Mouse (Mus musculus) c-Kit-positive CD71-negative TER-119-negative erythroid progenitor cells, embryonic 14.5 days (primary cell): ENCODE measurements around the gene AF067061.
"Not testable (repeated sequence)": the region's sequence is repeated elsewhere in the genome, so short reads cannot be mapped to it uniquely, and the experiment has no call there.

Source experiments
- DNase-seq: peaks from one replicate; pipeline ENCODE4 v3.0.0-alpha.2; 2013; ENCODE audit warnings: low read depth

The AF067061 gene

DNA sequence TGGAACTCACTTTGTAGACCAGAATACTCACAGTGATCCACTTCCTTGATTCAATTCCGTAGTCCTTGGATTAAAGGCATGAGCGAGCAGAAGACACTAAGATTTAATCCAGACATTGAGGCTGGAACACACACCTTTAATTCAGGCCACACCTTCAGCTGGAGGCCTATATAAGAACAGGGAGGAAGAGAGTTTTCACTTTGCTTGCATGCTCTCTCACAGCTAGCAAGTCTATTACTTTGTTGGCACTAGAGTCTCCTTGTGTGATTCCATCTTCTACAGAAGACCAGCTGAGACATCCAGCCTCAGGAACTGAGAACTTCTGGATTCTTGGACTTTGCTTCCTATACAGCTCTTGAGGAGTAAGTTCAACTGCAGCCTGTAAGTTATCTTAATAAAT lies at the start of gene AF067061:
Gene AF067061, plus strand, starts transcription at position 245 of the 400 bp plus-strand sequence.
- not testable (repeated sequence) for DNase-seq

DNA sequence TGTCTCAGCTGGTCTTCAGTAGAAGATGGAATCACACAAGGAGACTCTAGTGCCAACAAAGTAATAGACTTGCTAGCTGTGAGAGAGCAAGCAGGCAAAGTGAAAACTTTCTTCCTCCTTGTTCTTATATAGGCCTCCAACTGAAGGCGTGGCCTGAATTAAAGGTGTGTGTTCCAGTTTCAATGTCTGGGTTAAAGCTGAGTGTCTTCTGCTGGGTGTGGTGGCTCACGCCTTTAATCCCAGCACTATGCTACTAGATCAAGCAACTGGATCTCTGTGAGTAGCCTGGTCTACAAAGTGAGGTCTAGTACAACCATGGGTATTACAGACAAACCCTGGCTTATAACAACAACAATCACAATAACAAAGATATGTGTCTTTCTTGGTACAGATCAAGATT lies 47.1 kb upstream of the AF067061 start, which contains the start of gene Gm21762:
Gene Gm21762, minus strand, starts transcription at position 101 of the 400 bp plus-strand sequence.
- not testable (repeated sequence) for DNase-seq

DNA sequence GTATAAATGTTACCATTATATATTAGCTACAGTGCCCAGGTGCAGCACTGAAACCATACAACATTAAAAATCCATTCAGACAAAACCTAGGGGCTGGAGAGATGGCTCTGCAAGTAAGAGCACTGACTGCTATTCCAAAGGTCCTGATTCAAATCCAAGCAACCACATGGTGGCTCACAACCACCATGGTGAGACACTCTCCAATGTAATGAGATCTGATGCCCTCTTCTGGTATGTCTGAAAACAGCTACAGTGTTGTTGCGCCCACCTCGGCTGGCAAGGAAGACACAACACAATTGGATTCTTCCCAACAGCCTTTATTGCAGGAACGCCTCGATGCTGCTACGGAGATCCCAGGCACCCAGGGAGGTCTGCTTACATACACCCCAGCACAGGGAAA lies 42.0 kb upstream of the AF067061 start:
- DNase-seq = not testable (repeated sequence)

DNA sequence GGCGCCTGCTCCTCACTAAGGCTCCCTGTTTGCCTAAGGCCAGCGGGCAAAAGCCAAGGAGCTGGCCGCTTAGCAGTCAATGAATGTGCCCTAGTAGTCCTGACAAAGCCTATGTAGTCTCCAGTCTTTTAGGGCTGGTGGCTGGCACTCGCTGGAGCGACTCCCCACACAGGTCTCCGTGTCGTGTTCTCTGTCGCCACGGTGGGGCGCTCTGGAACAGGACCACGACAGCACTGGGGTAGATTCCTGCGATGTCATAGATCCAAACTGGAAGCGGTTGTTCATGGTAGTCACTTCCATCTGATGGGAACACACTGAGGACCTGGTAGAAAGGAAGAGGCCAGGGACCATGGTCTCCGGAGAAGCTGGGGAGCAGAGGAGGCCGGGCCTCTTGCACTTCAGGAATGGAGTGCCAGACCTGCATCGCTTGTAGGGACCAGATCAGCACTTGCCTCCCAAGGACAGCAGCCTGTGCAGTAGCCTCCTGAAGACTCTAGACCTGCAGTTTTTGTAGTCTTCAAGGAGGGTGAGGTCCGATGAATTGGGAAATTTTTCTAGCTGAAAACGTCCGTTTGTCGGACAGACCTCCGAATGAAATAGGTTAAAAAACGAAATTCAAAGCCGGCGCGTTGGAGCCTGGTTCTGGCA lies 39.8 kb upstream of the AF067061 start:
- DNase-seq = not testable (repeated sequence)

DNA sequence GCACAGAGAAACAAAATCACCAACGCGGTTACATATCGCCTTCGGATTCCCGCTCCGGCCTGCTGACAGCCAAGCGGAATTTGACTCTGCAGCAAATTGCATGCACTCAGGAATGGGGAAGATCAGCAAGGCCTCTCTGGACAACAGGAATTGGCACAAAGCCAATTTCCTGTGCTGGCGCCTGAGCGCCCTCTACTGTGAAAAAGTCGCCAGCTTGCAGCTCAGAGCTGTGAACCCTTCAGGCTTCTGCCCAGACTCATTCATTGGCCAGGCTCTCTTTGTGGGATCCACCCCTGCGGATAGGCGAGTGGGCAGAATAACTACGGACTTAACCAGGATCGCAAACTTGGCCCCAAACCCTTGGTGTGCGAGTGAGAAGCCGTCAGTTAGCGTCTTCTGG lies 31.1 kb upstream of the AF067061 start:
- DNase-seq = not testable (repeated sequence)

DNA sequence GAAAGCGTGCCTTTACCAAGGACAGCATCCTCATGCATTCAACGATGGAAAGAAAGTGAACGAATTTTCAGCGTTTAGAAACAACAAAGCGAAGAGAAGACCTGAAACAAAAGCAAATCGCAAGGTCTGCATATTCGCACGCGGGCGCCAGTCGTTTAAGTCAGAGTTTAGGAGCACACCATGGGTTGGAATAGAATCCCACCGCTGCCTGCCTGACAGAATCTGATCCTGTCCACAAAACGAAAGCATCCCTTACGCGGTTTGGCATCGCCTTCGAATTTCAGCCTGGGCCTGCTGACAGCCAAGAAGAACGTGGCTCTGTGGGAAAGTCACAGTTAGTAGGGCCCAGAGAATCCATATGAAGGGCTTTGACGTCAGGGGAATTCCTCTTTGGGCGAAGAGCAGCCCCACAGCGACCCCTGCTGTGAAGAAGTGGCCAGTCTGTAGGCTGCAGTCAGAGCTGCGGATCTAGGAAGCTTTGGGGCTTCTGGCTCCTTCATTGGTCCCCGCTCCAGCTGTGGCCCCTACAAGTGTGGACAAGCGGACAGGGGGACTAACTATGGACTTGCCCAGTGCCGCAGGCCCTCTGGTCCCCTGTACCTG lies 30.4 kb upstream of the AF067061 start:
- not testable (repeated sequence) for DNase-seq

DNA sequence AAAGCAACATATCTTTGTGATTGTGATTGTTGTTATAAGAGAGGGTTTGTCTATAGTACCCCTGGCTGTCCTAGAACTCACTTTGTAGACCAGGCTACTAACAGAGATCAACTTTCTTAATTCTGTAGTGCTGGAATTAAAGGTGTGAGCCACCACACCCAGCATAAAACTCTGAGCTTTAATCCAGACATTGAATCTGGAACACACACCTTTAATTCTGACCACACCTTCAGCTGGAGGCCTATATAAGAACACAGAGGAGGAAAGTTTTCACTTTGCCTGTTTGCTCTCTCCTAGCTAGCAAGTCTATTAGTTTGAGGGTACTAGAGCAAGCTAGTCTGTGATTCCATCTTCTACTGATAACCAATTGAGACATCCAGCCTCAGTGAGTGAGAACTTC lies 24.1 kb upstream of the AF067061 start, which contains the start of gene Gm21731:
Gene Gm21731, plus strand, starts transcription at position 301 of the 400 bp plus-strand sequence.
- not testable (repeated sequence) for DNase-seq

DNA sequence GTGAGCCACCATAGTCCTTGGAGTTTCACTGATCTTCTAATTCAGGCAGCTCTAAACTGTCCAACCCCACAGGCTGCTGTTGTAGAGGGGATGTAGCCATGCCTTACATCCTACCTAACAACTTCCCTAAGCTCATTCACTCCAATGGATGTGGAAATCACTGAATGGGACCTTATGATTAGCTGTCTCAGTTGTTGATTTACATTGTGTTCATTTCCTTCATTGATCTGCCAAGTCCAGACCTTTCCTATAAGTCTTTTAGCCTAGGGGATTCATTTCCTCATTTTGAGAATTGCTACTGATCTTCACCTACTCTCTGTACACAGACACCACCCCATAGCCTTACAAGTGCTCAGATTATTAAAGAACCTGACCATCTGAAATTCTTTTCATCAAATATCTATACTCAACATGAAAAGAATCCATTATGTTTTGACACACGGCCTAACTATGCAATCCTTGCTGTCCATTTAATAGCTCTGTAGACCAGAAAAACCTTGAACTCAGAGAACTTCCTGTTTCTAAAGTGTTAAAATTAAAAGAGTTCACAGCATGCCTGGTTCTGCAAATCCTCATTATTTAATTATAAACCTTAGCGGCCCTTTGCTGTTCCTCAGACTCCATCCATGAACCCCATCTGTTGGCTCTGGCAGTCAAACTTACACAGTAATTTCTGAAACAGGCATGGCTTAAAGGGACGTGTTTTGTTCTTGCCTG lies 11.5 kb upstream of the AF067061 start:
- DNase-seq = not testable (repeated sequence)

DNA sequence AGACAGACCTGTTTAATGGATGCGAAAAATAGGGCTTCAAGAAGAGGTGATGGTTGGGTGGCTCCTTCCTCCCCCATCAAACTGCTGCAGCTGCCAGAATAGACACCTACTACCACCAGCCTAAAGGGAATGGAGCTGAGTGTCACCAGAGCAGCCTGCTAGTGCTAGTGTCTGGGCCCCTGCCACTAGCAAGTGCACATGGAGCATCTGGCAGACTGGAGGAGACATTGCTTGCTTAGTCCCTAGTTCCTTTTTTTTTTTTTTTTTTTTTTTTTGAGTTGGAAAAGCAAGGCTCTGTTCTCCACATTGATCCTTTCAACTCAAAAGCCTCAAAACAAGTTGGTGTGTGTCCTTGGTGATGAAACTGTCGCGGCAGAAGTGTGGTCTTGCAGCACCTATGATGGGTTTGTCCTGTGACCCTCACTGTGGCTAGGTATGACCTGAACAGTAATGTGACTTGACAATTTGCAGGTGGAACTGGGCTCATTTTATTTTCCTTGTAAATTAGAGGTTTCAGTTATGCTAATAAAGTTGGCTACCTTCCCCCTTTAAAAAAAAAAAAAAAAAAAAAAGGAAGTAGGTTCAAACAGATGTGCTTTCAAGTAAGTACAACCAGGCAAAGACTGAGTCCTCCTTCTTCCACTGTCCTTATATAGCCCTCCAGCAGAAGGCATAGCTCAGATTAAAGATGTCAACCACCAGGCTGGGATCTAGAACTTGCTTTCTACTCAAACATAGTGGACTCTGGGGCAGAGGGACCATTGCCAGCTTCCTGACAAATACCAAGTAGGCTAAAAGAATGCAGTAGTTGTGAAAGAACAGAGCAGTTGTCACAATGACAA lies 3.9 kb upstream of the AF067061 start:
- DNase-seq = not testable (repeated sequence)

DNA sequence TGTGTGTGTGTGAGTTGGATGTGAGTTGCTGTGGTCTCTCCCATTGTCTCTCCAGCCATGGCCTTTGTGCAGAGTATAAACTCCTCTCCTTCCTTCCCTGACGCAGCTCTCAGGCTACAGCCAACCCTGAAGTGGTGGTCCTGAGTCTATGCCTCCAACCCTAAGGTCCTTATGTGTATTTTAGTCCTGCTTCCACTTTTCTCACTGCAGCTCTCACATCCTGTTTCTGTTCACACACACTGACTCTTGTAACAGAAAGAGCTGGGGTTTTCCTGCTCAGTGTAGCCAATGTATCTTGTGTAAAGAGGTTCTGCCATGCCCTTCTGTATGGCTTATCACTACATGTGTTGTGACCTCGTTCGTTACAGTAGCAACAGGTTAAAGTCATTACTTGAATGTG lies 3.2 kb upstream of the AF067061 start:
- not testable (repeated sequence) for DNase-seq

DNA sequence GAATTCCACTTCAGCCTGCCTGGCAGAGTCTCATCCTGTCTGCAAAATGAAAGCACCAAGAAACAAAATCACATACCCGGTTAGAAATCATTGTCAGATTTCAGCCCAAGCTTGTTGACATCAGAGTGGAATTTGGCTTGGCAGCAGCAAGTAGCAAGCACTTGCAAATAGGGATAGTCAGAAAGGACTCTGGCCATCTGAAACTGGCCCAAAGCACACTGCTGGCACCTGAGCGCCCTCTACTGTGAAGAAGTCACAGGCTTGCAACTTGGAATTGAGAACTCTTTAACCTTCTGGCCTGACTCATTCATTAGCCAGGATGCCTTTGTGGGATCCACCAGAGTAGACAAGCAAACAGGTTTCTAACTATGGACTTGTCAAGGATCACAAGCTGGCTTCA lies 14.9 kb downstream of the AF067061 start:
- not testable (repeated sequence) for DNase-seq

DNA sequence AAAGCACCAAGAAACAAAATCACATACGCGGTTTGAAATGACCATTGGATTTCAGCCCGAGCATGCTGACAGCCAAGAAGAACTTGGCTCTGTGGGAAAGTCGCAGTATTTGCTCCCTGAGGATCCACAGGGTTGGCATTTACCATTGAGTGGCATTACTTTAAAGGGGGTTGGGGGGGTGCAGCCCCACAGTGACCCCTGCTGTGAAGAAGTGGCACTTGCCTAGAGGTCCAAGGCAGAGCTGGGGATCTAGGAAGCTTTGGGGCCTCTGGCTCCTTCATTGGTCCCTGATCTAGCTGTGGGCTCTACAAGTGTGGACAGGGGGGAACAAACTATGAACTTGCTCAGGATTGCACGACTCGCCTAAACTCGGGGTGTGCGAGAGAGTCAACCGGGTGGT lies 15.9 kb downstream of the AF067061 start:
- no peak for DNase-seq

DNA sequence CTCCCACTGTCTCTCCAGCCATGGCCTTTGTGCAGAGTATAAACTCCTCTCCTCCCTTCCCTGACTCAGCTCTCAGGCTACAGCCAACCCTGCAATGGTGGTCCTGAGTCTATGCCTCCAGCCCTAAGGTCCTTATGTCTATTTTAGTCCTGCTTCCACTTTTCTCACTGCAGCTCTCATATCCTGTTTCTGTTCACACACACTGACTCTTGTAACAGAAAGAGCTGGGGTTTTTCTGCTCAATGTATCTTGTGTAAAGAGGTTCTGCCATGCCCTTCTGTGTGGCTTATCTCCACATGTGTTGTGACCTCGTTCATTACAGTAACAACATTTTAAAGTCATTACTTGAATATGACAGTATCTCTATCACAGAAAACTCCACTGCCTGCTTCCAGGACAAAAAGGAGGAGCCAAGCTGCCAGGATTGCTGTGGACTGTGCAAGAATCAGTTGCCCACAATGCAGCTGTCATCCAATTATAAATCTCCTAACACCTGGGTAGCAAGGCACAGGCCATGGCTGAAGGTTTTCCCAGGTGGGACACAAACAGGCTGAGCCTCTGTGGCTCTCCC lies 36.5 kb downstream of the AF067061 start:
- DNase-seq = no peak

DNA sequence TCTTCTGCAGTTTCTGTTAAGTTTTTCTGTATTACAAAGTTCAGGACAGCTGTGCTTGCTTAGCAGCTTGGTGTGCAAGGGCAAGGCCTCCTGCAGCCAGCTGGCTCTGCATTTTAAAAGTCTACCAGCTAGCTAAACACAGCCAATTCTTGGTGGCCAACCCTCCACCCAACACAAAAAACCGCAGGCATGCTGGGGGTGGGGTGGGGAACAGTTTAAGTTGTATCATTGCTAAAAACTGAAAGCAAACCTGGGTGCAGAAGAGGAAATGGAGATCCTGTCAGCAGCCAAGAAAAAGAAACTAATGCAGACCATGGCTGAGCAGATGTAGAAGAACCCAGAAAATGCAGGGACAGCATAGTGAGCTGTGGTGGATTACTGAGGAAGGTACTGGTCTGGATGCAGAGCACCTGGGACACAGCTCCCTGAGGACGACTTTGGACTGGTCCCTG lies 37.1 kb downstream of the AF067061 start, which contains the start of gene BC147527:
Gene BC147527, plus strand, starts transcription at position 402 of the 452 bp plus-strand sequence.
- DNase-seq = peak; percentile 23

DNA sequence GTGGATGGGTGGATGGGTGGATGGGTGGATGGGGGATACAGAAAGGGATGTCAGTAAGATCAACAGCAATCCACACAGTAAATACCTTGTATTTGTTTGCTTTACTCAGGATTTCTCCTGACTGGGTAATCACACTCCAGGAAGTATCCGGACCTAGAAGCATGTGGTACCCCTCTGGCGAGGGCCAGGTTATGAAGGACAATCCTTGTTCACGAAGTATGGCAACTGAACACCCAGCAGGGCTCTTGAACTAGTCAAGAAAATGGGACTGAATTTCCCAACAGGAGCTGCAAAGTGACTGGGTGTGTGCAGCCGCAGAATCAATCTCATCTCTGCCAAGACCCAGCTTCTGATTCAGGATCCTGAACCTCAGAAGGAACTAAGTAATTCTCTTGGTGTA lies 37.9 kb downstream of the AF067061 start:
- no peak for DNase-seq

DNA sequence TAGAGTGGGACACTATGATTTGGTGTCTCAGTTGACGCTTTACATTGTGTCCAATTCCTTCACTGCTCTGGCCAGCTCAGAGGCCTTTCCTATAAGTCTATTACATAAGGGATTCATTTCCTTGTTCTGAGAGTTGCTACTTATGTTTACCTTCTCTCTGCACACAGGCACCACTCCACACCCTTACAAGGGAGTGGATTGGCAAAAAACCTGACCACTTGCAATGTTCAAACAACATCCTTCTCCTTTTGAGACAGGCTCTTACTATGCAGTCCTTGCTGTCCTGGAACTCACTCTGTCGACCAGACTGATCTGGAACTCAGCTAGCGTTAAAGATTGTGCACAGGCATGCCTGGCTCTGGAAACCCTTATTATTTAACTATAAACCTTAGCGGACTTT lies 47.8 kb downstream of the AF067061 start:
- DNase-seq = no peak

DNA sequence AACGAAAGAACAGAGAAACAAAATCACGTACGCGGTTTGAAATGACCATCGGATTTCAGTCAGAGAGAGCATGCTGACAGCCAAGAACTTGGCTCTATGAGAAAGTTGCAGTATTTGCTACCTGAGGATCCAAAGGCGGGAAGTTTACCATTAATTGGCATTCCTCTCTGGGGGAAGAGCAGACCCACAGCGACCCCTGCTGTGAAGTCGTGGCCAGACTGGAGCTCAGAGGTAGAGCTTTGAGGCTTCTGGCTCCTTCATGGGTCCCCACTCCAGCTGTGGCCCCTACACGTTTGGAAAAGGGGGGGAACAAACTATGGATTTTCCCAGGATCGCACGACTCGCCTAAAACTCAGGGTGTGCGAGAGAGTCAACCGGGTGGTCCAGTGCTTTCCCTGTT lies 50.7 kb downstream of the AF067061 start:
- no peak for DNase-seq
